ENCODE assay signal across 8 mouse cellular contexts in the genomic region with DNA sequence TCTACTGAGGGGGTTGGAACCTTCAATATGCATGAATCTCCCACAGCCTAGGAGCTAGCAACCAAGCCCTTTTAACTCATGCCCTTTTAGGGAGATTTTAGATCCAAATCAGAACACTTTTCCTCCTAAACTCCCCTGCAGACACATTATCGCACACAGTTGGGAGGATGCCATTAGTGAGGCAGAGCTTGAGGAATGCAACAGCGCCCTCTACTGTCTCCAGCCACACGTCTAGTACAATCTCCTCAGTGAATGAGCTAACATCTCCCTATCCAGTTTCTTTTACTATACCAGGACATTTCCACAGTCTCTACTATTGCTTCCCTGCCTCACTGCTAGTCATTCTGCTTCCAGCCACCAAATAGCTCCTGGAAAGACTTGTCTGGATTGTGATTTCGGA. TPM values are rescaled to one million over a fixed set of nuclear protein-coding genes. Genes with fewer than 3 reads are reported as not detected.
DNase-seq lines count a peak whose midpoint lies in the region; ATAC-seq lines count a peak whose summit lies in the region.

No protein-coding gene starts in this region.

- no peak; the same call in 1 of the 2 replicates for ATAC-seq in cerebellum, adult (ENCODE audit: insufficient number of reproducible peaks, low FRiP score, low TSS enrichment)
- ATAC-seq in forebrain, embryonic 16.5 days: peak; percentile 81
- ATAC-seq in midbrain, embryonic 15.5 days (replicated peaks): peak; percentile 82

- peak; percentile 34 for DNase-seq in cerebellum, adult 11 months
- peak; percentile 9 for DNase-seq in c-Kit-positive CD71-positive TER-119-negative erythroid progenitor cells, embryonic 14.5 days (ENCODE audit: low read depth)
- peak; percentile 42 for DNase-seq in hindlimb bud, embryonic 11.5 days (ENCODE audit: extremely low spot score, low read depth, low spot score)
- DNase-seq in left cerebral cortex, adult 8-10 months (ENCODE audit: low spot score in 2 of 2): peak; percentile 18 to 24
- DNase-seq in testis, postnatal 10 days (ENCODE audit: low spot score): peak; percentile 77

- no peak overlapping the region for H3K4me3 ChIP-seq in forebrain, embryonic 16.5 days (replicated peaks; ENCODE audit: low read length)
- no peak overlapping the region for H3K4me3 ChIP-seq in midbrain, embryonic 15.5 days

- H3K27me3 ChIP-seq in forebrain, embryonic 16.5 days (replicated peaks; ENCODE audit: control insufficient read depth, insufficient read depth, low read length): no peaks in the 10 kb centered on the region
- no peaks in the 10 kb centered on the region for H3K27me3 ChIP-seq in midbrain, embryonic 15.5 days (replicated peaks)

- H3K27ac ChIP-seq in forebrain, embryonic 16.5 days (ENCODE audit: low read length): no peak overlapping the region
- no peak overlapping the region for H3K27ac ChIP-seq in midbrain, embryonic 15.5 days

- no peak overlapping the region for H3K9ac ChIP-seq in forebrain, embryonic 16.5 days (replicated peaks; ENCODE audit: low read depth, low read length)
- no peak overlapping the region for H3K9ac ChIP-seq in midbrain, embryonic 15.5 days

- H3K36me3 ChIP-seq in forebrain, embryonic 16.5 days (ENCODE audit: control insufficient read depth, insufficient read depth): no peaks in the 10 kb centered on the region
- no peaks in the 10 kb centered on the region for H3K36me3 ChIP-seq in midbrain, embryonic 15.5 days (replicated peaks)

- H3K9me3 ChIP-seq in forebrain, embryonic 16.5 days (ENCODE audit: control insufficient read depth, low read length): no peaks in the 10 kb centered on the region
- H3K9me3 ChIP-seq in midbrain, embryonic 15.5 days: no peaks in the 10 kb centered on the region

- H3K4me2 ChIP-seq in forebrain, embryonic 16.5 days (ENCODE audit: low read length): no peak overlapping the region
- H3K4me2 ChIP-seq in midbrain, embryonic 15.5 days: no peak overlapping the region

- H3K4me1 ChIP-seq in forebrain, embryonic 16.5 days (replicated peaks; ENCODE audit: control insufficient read depth, insufficient read depth, low read length): no peaks in the 10 kb centered on the region
- no peaks in the 10 kb centered on the region for H3K4me1 ChIP-seq in midbrain, embryonic 15.5 days

- WGBS in forebrain, embryonic 16.5 days: 18% methylated on average over 4 of the region's 4 CpGs
- 16% methylated on average over 4 of the region's 4 CpGs for WGBS in midbrain, embryonic 15.5 days

RNA-seq across cellular contexts. Expression of a gene that starts 59.3 kb away (rescaled TPM):
- not detected in 2 replicates for polyA plus RNA-seq in forebrain, embryonic 16.5 days (2015; fragmentation: Nextera tagmentation; extraction: Ambion mirVana)
- total RNA-seq in left cerebral cortex, adult 8-10 months (2022): not detected
- not detected in 2 replicates for polyA plus RNA-seq in midbrain, embryonic 15.5 days (2015; fragmentation: Nextera tagmentation; extraction: Ambion mirVana)

Comparison
In these comparisons a context has a peak if more than half of its experiments do, and no peak if none do; other contexts are left out.
1. DNase-seq: peak in every context shown above with its lines; median percentile 77 in testis, postnatal 10 days; 42 in hindlimb bud, embryonic 11.5 days; 34 in cerebellum, adult 11 months; 21 in left cerebral cortex, adult 8-10 months; 9 in c-Kit-positive CD71-positive TER-119-negative erythroid progenitor cells, embryonic 14.5 days.